In the genomic region with DNA sequence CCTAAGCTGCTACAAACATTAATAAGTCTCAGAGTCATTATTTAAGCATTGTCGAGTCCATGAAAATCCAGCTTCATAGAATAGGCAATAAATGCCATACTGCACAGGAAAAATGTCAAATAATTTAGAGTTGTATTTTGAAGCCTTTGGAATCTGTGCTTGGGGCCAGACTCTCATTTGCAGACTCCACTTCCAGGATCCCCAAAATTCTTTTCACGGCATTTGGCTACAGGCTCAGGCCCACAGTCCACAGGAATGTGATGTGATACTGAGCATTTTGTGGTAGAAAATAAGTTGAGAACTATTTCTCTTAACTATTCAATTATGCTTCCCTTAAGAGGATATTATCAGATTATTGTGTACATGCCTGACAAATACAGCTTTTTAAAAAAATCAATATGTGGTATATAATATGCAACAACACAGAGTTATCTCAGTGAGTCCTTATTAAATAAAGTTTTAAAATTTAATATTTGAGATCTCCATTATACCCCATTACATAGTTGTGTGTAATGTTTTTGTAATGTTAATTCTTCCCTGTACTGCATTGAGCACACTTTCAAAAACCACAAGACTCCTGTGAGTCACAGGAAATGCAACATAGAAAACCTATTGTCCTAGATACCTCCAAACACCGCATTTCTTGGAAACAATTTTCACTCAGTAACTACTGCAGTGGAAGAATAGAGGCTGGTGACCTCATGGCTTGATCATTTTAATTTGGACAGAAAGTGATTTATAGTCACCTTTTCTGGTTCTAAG, we compare ENCODE assay signal across 19 mouse cellular contexts.
"Had no signal": no experiment of that assay in that cellular context is flagged by ENCODE, and none has a peak within 500 bp of the region (broad histone marks: within the 10 kb centered on the region; RNA-seq: fewer than 3 reads in every experiment).

No protein-coding gene starts in this region.

- H3K27me3 ChIP-seq: kidney, embryonic 15.5 days; limb, embryonic 12.5 days; limb, embryonic 15.5 days; liver, embryonic 12.5 days; liver, embryonic 15.5 days; lung, embryonic 15.5 days; megakaryocyte, embryonic 14.5 days; midbrain, embryonic 15.5 days; neural tube, embryonic 13.5 days had no signal

- H3K36me3 ChIP-seq: kidney, embryonic 15.5 days; limb, embryonic 12.5 days; limb, embryonic 15.5 days; liver, embryonic 12.5 days; liver, embryonic 15.5 days; lung, embryonic 15.5 days; midbrain, embryonic 10.5 days; midbrain, embryonic 15.5 days; neural tube, embryonic 13.5 days had no signal

- H3K4me2 ChIP-seq: kidney, embryonic 15.5 days; limb, embryonic 12.5 days; limb, embryonic 15.5 days; liver, embryonic 12.5 days; liver, embryonic 15.5 days; lung, embryonic 15.5 days; midbrain, embryonic 15.5 days; neural tube, embryonic 13.5 days had no signal

- H3K9me3 ChIP-seq: kidney, embryonic 15.5 days; limb, embryonic 12.5 days; limb, embryonic 15.5 days; liver, embryonic 12.5 days; liver, embryonic 15.5 days; lung, embryonic 15.5 days; midbrain, embryonic 10.5 days; midbrain, embryonic 15.5 days had no signal

- ATAC-seq: liver, embryonic 12.5 days; midbrain, embryonic 15.5 days had no signal

- DNase-seq: kidney, postnatal 10 days; kidney, postnatal 4 days; left cerebral cortex, postnatal 4 days; lung, adult 18-20 months; lung, postnatal 10 days; lung, postnatal 36 days; thymus, adult 18-20 months; thymus, postnatal 14 days; thymus, postnatal 4 days had no signal

- H3K9ac ChIP-seq: kidney, embryonic 15.5 days; limb, embryonic 12.5 days; limb, embryonic 15.5 days; liver, embryonic 12.5 days; liver, embryonic 15.5 days; lung, embryonic 15.5 days; midbrain, embryonic 15.5 days; neural tube, embryonic 13.5 days had no signal

- H3K4me1 ChIP-seq: kidney, embryonic 15.5 days; limb, embryonic 12.5 days; limb, embryonic 15.5 days; liver, embryonic 12.5 days; liver, embryonic 15.5 days; lung, embryonic 15.5 days; megakaryocyte, embryonic 14.5 days; midbrain, embryonic 10.5 days; midbrain, embryonic 15.5 days; neural tube, embryonic 13.5 days had no signal

- H3K27ac ChIP-seq: kidney, embryonic 15.5 days; limb, embryonic 12.5 days; limb, embryonic 15.5 days; liver, embryonic 12.5 days; liver, embryonic 15.5 days; lung, embryonic 15.5 days; midbrain, embryonic 10.5 days; midbrain, embryonic 15.5 days; neural tube, embryonic 13.5 days had no signal

- H3K4me3 ChIP-seq: kidney, embryonic 15.5 days; limb, embryonic 12.5 days; limb, embryonic 15.5 days; liver, embryonic 12.5 days; liver, embryonic 15.5 days; lung, embryonic 15.5 days; megakaryocyte, embryonic 14.5 days; midbrain, embryonic 10.5 days; midbrain, embryonic 15.5 days; neural tube, embryonic 13.5 days had no signal
